Mouse (Mus musculus): ENCODE results near the gene Stxbp6. TPM values are rescaled to one million over a fixed set of nuclear protein-coding genes. Genes with fewer than 3 reads are reported as not detected.

The Stxbp6 gene
- total RNA-seq, 2 experiments from 2014 or later: 55.4 to 56.9 TPM

DNA sequence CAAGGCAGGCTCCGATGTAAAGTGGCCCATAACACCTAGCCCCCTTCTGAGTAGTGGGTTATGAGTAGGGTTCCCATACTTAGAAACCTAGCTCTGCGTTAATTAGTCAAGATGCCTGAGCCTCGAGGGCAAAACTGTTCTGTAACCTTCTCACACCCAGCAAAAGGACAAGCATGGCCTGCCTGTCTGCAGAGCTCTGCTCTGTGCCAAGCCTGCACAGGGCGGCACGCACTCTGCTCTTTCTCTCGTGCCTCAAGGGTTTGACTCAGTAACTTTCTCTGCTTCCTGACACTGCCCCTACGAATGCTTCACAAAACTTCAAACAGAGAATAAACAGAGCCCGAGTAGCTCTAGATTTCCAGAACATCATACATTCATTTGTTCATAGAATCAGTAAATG lies 135.4 kb downstream of the Stxbp6 start:
- DNase-seq (ENCODE audit: low spot score in 2 of 2): no peak
- intact Hi-C loops (cut with DNase I): no loop called here

DNA sequence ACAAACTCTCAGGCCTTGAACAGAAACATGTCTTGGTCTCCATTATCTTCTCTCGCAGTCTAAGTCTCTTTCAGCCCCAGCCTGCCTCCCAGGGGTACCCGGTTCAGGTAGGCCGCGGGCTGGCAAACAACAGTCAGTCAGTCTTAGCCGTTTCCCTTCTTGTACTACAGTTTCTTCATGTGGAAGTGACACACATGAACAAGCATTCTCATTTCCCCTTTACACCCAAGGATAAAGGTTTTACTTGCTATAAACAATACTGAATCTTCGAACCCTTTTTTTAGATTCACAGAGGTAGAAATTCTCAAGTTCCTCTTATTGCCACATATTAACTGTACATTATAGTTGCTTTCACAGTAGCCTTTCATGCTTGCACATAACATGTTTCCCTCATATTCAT lies 141.6 kb downstream of the Stxbp6 start:
- DNase-seq (ENCODE audit: low spot score in 2 of 2): no peak
- intact Hi-C loops (cut with DNase I): no loop called here

DNA sequence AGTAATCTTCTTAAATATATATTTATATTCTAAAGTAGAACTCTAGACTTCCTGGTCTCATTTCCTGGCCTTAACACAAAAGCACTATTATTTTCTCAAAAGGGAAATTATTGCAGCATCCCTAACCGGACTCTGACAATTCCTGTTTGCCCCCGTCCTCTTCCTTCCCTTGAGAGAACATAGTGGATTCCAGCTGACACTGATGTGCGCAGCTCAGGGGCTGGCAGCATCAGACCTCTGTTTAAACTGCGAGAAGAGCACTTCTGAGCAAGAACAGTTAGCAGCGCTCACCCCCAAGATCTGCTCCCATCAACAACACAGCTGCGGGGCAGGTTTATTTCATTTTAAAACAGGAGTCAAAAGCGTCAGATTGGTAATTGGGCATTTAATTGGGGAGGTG lies 142.8 kb downstream of the Stxbp6 start:
- DNase-seq (ENCODE audit: low spot score in 2 of 2): no peak
- intact Hi-C loops (cut with DNase I): no loop called here

DNA sequence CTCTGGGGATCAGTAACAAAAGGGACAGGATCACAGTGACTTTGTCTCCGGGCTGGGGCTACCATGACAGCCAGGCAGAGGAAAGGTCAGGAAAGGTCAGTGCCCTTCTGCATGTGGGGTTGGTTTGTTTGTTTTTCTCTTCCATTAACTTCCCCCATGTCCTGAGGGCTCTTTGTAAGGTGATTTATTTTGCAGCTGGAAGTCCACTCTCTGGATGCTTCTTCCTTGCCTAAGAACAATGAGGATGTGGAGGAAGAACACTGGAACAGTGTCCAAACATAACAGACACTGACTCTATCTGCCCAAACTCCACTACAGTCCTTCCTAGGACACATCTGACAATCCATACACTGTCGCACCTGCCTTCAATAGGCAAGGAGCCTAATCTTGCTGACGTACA lies 146.1 kb downstream of the Stxbp6 start:
- no peak for DNase-seq (ENCODE audit: low spot score in 2 of 2)
- intact Hi-C loops (cut with DNase I): no loop called here

DNA sequence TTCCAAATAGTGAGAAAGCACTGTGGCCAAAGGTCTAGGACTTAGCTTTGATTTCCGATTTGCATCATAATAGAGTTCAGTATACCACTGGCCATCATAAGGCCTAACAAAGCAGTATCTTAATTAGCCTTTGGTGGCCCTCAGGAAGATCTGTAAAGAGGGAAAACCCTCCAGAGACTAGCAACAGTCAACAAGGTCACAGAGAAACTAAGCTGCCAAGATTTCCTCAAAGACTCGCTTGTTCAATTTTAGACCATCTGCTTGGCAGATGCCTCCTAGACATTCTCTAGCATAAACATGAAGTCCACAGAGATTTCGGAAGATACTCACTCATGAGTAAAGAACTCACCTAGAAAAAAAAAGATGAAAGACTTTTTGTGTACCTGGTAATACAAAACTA lies 148.6 kb downstream of the Stxbp6 start:
- intact Hi-C loops (cut with DNase I): no loop called here
- DNase-seq (ENCODE audit: low spot score in 2 of 2): no peak

DNA sequence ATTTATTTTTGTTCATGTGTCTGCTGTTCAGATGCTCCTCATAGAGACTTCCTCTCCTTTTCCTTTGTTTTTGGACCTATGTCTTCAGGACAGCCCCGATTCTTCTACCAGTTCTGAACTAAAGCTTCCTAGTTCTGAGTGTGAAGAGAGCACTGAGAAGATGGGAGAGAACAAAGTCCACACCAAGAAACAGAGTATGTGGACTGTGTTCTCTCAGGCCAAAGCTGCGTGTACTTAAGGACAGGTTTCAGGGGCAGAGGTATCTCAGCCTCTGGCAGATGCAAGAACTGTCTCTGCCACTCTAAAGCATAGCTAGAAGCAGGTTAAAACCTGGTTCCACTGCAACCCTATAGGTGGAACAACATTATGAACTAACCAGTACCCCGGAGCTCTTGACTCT lies 151.2 kb downstream of the Stxbp6 start:
- no peak for DNase-seq (ENCODE audit: low spot score in 2 of 2)
- intact Hi-C loops (cut with DNase I): no loop called here

DNA sequence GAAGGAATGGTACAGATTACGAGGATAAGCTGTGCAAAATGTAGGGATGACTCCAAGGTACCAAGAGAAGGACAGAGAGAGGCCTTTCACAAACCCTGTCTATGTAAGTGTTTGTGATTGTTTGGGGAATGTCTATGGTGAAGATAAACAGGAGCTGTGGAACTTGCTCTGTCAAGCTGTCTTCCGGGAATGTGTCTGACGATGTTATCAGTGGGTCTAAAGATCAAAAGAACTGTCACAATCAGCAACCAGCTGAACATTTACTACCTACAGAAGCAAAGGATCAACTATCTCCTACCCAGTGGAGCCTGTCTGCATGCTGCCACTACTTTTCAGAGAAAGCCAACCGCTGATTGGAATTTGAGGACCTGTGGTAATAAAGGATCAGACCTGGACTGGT lies 152.3 kb downstream of the Stxbp6 start:
- intact Hi-C loops (cut with DNase I): no loop called here
- DNase-seq (ENCODE audit: low spot score in 2 of 2): no peak

DNA sequence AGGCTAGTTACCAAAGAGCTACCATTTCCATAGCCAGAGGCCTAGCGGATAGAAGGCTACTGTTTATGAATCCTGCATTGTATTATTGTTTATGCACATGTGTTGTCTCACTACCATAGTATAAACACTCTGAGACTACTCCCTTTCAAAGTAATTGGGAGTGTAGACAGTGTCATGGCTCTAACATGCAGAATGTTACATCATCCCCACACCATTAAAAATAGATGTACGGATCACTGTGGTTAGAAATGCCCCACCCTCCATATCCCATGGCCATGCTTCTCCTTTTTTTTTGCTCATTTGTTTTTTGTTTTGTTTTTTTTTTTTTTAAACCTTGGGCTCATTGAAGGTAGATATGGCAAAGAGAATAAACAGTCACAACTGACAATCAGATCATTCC lies 154.9 kb downstream of the Stxbp6 start:
- no peak for DNase-seq (ENCODE audit: low spot score in 2 of 2)
- intact Hi-C loops (cut with DNase I): no loop called here

DNA sequence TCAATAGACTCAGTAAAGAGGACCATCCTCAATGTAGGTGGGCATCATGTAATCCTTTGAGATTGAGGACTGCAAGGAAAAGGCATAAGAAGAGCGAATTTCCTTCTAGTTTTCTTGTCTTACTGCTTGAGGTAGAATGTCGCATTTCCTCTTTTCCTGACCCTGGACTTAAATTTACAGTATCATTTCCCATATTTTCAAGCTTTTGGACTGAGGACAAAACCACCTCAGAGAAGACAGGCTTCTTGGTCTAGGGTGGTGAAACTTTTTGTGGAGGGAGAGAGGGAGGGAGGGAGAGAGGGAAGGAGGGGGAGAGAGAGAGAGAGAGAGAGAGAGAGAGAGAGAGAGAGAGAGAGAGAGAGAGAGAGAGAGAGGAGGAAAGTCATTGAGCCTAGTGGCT lies 155.6 kb downstream of the Stxbp6 start:
- intact Hi-C loops (cut with DNase I): no loop called here

DNA sequence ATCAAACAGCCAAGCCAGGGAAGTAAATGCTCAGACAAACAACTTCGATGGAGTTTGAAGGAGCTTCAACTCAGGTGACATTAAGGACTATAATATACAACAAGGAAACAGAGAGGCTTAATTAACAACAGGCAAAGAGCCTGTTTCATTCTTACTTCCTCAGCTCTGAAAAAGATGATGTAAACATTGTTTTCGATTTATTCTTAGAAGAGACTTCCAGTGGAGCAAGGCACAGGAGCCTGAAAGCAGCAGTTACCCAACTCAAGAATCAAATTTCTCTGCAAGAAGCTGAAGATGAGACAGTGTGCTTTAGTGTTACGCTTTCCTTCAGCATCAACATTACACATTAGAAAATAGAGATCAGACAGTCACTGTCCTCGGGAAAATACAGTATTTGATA lies 160.7 kb downstream of the Stxbp6 start:
- intact Hi-C loops (cut with DNase I): no loop called here

More for the DNA sequence above, 155.6 kb downstream of the Stxbp6 start:
- DNase-seq (ENCODE audit: low spot score in 2 of 2): no peak

DNA sequence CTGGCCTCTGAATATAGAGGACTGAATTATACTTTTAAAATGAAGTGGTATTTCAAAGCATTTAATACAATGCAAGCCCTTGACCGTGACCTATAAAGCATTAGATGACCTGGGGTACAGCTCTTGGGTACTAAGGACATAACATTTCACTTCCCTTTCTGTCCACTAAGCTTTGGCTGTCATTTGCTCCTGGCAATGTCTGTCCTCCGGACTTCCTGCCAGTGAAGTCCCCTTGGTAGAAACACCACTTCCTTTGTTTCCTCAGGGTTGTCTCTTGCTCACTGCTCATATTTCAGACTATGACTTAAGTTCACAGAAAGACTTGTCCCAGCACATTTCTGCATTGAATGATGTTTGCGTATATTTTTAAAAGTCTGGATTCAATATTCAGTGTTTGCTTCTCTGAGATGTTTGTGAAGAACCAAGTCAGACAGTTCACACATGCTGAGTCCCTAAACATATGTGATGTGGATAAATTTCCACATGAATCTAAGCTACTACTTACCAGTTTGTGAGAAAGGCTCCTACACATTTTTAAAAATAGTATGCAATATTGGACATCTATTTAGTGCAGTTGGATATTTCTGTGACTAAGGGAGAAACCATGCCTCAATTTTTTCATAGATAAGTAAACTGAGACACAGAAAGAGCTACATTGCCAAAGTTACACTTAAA lies 166.3 kb downstream of the Stxbp6 start:
- no peak for DNase-seq (ENCODE audit: low spot score in 2 of 2)
- intact Hi-C loops (cut with DNase I): loop anchor here (5.0 kb wide), 1 partner anchor 154 kb away; no protein-coding TSS in a partner anchor

More for the DNA sequence above, 160.7 kb downstream of the Stxbp6 start:
- DNase-seq (ENCODE audit: low spot score in 2 of 2): no peak

DNA sequence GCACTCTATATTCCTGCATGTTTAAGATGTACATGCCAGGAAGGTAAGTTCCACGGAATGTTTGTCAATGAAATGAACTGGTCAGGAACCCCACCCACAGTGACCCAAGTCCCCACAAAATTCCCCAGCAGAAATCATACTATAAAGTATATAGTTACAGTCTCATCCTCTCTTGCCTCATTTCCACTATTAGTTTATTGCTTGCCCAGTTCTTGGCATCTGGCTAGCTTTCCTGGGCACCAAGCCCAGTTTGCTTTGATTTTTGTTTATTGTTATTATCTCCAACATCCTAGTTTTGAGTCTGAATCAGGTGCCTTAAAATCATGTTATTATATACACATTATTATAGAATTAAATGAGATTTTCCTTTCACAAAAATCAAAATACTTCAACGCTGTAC lies 168.5 kb downstream of the Stxbp6 start:
- no peak for DNase-seq (ENCODE audit: low spot score in 2 of 2)
- intact Hi-C loops (cut with DNase I): loop anchor here (5.0 kb wide), 1 partner anchor 156 kb away; no protein-coding TSS in a partner anchor

DNA sequence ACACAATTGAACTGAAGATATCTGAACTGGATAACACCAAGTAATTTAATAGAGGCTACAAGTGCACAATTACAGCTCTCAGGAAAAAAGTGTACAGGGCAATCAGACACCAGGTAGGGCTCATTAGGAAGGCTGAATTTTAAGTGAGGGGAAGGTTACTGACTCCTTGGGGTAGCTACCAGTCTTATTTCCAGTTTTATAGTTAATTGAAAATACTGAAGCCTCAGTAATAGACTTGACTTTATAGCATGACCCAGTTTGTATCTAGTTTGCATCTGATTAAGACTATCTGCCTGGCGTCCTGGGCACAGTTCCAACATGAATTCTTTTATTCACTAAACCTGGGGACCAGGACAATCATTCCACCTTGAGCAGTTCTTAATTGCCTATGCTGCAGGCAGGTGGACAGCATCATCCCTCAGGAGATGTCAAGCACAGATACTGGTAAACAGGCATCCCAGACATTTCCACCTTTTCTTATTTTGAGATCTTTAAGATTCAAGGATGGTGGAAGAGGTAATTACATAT lies 171.2 kb downstream of the Stxbp6 start:
- intact Hi-C loops (cut with DNase I): no loop called here
- DNase-seq (ENCODE audit: low spot score in 2 of 2): no peak

DNA sequence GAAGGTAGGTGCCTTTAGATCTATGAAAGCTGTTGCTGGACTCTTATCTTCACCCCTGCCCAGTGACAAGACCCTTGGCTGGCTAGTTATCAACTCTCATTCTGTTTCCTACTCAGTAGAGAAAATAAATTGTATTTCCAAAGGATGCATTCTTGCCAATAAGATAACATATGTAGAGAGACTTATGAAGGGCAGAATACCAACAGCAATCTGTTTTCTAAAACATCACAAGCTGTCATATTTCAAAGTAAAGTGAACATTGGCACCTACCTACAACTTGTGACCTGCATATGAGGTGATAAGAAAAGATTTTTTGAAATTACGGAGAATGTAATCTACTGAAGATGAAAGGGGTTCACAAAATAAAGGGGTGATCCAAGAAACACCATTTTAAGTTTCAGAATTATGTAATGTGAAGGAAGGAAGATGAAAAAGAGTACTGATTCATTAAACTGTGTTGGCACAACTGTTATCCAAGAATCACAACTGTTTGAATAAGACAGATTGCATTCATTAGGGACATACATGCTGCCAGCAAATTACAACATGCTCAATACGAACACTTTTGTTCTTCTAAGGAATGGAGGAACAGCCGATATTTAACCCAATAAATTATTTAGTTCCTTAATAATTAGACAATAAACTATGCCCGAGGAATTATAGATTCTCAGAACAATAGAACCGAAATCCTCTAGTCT lies 175.2 kb downstream of the Stxbp6 start:
- DNase-seq (ENCODE audit: low spot score in 2 of 2): no peak
- intact Hi-C loops (cut with DNase I): no loop called here

DNA sequence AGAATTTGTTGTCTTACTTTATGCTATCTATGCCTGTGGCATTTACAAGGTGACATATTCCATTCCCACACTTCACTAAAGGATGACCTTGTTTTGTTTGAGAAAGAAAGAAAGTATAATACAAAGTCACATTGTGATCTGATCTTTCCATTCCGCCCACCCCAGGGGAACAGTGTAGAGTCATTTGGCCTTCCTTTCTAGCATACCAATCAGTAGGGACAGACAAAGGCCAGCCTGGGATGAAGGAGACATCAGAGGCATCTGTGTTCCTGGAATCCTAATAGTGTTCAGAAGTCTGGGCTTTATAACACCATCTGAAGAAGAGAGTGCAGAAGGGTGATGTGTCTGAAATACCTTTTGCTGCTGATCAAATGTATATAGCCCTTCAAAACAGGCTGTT lies 178.0 kb downstream of the Stxbp6 start:
- intact Hi-C loops (cut with DNase I): no loop called here
- DNase-seq (ENCODE audit: low spot score in 2 of 2): no peak

DNA sequence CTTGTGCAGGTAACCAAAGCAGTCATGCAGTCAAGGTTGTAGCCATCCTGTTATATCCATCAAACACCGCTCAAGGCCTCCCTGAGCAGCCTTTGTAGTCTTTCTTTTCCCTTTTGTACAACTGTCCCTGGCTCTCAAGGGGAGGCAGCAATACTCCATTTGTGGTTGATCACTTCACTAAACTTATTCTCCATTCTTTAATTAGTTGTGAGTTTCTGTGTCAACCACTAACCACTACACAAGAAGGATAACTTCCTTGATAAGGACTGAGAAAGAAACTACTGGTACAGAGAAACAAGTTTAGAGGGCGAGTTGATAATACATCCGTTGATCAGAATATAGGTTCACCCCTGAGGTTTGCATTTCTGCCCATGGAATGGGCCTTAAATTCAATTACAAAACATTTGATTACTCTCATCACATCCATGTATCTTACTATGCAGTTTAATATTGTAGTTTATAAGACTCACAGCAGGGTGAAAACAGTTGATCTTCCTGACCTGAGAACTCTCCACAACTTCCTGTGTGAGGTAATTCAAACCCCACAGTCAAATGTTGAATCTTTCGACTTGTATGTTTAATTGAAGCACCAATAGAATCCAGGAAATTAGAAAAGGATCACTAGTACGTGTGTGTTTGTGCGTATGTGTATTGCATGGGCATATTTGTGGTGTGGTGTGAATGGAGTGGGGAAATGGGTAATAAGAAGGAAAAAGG lies 184.7 kb downstream of the Stxbp6 start:
- DNase-seq (ENCODE audit: low spot score in 2 of 2): no peak
- intact Hi-C loops (cut with DNase I): no loop called here

DNA sequence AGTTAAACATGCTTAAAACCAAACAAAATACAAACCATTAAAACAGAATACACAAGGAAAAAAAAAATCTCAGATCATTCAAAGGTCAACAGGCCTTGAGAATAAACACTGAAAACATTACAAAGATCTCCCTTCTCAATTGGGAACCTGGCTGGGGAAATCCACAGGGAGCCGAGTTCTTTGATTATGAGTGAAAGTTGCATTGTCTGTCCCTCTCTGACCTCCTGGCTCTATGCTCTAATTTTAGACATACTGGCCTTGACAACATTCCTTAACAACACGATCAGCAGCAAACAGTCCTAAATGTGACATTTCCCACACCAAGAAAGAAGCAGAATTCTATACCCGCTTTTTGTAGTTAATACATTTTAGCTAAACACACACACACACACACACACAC lies 187.7 kb downstream of the Stxbp6 start:
- intact Hi-C loops (cut with DNase I): no loop called here
- no peak for DNase-seq (ENCODE audit: low spot score in 2 of 2)

DNA sequence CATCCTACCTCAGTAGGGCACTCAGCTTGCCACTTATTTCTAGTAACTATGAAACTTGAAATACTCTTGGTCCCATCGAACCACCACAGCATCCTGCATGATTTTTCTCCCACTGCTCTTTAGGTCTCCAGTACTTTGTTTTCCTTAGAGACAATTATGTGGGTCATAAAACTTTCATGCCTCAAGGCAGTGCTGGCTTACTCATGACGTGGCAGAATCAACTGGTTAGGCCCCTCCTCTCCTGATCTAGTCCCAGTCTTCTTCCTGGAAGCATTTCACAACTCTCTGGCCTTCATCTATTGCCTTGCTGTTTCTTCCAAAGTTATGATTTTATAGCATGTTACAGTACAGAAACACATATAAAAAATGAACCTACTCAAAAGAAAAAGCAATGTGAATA lies 201.8 kb downstream of the Stxbp6 start:
- intact Hi-C loops (cut with DNase I): no loop called here
- DNase-seq (ENCODE audit: low spot score in 2 of 2): no peak

DNA sequence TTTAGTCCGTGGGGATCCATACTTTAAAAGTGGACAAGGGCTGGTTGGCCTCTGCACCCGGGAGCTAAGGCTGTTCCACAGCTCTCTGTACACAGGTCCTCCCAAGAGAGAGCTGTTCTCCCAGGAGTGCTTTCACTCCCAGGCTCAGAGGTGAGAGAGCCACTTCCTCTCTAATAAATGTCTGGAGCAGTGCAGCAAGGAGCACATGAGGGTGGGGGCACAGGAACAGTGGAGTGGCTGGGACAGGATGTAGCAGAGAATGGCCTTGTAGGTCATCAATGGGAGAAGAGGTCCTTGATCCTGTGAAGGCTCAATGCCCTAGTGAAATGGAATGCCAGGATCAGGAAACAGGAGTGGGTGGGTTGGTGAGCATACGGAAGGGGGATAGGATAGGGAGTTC lies 209.1 kb downstream of the Stxbp6 start:
- intact Hi-C loops (cut with DNase I): no loop called here
- no peak for DNase-seq (ENCODE audit: low spot score in 2 of 2)

DNA sequence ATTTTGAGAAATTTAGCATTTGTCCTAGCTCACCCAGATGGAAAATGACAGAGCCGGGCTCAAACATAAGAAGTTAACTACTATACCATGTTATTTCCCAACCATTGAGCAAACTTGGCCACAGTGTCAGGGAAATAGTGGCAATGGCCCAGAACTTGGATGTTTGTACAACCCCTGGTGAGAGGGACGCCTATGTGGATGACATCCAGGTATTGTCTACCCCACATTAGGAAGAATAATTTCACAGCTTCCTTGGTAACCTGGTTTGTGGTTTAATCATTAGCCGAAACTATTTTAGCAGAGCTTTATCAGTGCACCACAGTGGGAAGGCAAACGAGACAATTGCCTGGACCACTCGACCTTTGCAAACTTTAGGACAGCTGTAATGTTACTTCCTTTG lies 215.1 kb downstream of the Stxbp6 start:
- intact Hi-C loops (cut with DNase I): no loop called here
- DNase-seq (ENCODE audit: low spot score in 2 of 2): no peak

All from left cerebral cortex, postnatal 36 days (tissue).